Mouse (Mus musculus): ENCODE results near the gene Lins1. TPM values are rescaled to one million over a fixed set of nuclear protein-coding genes. Genes with fewer than 3 reads are reported as not detected.

The Lins1 gene
- total RNA-seq (2014; fragmentation: Nextera tagmentation) (6.5 and 16.3 TPM in 2 replicates), total RNA-seq (2017) (9.4 and 13.2 TPM in 2 replicates)

DNA sequence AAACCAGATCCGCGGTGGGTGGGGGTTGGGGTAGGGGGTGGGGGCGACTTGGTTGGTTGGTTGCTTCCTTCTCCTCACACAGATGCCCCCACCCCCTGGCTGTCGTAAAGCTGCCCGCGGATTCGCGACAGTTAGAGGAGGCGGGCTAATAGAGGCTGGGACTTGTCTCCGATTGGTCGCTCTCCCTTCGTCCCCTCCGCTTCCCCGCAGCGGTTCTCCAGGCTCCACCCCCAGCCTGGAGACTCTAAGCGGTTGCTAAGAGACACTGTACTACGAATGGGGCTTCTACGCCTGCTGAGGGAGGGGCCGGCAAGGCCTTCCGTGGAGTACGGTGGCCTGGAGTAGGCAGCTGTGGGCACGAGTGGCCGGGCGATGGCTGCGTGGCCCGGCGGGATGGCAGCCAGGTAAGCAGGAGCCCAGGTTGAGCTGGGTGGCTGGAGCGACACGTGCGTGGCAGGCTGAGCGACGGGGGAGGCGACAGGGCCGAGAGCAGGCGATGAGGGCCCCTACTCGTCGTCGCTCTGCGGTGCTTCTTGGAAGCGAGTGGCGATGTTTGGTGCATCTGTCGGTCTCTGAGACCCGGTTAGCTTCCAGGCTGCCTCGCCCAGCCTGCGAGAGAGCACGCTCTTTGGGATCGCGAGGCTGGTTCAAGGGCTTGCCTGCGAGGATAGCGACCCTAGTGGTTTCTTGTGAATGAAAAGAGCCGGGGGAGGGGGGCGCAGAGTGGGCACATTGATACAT is at the start of gene Lins1:
Gene Lins1, plus strand, starts transcription at position 270 of the 741 bp plus-strand sequence.
- peak; percentile 99 for ATAC-seq (replicated peaks; ENCODE audit: low FRiP score, low TSS enrichment, poor library complexity, severe bottlenecking)

DNA sequence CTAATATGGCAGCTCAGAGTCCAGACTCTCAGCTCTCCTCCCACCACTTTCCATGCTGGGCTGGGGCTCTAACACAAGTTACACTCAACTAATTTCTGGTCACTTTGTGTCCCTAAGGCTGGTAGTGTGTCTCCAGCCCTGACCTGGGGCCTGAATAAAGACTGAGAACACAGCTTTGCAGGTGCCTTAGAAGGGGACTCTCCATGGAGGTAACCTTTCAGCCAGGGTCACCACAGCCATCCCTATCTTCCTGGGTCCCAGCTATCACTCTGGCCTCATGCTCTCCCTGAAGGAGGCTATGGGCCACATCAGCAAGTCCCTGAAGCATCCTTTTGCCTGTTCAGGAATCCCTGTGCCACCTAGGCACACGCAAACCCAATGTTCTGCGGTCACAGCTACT is 44.0 kb upstream of the Lins1 start:
- no peak for ATAC-seq (replicated peaks; ENCODE audit: low FRiP score, low TSS enrichment, poor library complexity, severe bottlenecking)

DNA sequence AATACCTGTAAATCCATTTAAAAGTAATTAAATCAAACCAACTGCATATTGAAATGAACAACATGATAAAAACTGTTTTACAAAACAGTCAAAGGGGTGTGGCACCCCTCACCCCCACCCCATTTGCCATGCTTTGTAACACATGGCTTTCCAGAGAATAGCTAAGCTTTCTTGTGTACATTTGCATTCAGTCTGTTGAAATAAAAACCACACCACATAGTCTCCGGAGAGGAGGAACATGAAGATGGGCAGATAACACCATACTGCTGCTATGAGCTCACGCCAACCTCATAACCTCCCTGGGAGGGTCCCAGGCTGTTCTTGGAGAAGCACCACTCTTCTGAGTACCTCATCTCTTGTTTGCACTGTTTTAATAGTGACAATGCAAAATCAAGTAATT is 40.5 kb upstream of the Lins1 start:
- no peak for ATAC-seq (replicated peaks; ENCODE audit: low FRiP score, low TSS enrichment, poor library complexity, severe bottlenecking)

DNA sequence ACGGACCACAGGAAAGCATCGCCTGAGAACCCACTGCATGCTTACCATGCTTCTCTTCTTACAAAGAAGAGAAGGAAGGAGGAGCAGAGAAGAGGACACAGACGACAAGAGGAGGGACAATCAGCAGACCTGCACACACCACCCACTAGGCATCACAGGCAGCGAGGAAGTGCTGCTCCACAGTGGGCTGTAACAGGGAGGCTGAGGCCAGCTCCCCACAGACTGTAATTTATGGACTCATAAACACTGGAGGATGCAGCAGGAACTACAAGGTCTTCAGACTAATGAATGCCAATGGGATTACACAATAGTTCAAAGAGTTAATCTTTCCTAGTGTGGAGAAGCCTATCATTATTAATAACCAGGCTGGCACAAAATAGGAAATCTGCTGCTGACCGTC is 38.8 kb upstream of the Lins1 start:
- no peak for ATAC-seq (replicated peaks; ENCODE audit: low FRiP score, low TSS enrichment, poor library complexity, severe bottlenecking)

DNA sequence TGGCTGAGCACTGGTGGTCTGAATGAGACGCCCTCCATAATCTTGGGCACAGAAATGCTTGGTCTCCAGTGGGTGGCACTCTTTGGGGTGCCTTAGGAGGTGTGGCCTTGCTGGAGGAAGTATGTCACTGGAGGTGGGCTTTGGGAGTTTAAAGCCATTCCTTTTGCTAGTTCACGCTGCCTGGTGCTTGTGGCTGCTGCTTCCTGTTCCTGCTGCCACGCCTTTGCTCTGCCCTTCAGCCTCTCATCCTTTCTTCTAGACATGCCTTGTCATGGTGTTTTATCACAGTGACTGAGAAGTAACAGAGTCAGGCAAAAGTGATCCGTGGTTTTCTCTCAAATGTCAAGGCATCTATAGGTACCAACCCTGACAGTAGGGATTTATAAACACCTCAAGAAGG is 37.5 kb upstream of the Lins1 start:
- ATAC-seq (replicated peaks; ENCODE audit: low FRiP score, low TSS enrichment, poor library complexity, severe bottlenecking) = peak; percentile 87

DNA sequence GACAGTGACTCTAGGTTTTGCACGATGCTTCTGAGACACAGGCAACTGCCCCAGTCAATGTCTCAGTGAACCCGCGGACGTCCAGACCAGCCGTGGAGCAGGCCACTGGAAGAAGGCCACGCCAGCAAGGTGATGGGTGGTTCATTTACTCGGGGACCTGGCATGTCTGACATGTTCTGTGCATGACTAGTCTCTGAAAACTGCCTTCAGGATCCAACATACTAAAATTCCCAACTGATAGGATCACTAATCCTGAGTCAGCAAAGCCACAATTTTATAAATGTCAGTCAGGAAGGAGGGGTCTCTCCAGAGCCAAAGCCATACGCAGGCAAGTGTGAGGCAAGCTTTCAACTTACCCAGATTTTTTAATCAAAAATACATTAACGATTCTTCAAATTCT is 36.1 kb upstream of the Lins1 start:
- no peak for ATAC-seq (replicated peaks; ENCODE audit: low FRiP score, low TSS enrichment, poor library complexity, severe bottlenecking)

DNA sequence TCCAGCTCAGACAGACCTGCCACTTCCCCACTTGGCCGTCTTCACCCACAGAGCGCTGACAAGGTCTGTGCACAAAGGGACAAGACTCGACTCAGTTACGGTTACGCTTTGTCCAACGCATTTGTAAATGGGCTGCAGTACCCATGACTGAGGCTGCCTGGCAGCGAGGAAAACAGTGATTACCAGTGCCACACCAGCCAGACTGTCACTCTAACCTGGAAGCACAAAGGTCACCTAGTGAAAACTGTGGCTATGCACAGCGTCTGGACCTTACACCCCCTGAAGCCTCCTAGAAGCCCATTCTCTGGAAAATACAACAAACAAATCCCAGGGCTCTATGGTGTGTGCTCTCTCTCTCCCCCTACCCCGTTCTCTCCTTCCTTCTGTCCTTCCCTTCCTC is 34.2 kb upstream of the Lins1 start:
- ATAC-seq (replicated peaks; ENCODE audit: low FRiP score, low TSS enrichment, poor library complexity, severe bottlenecking) = no peak

DNA sequence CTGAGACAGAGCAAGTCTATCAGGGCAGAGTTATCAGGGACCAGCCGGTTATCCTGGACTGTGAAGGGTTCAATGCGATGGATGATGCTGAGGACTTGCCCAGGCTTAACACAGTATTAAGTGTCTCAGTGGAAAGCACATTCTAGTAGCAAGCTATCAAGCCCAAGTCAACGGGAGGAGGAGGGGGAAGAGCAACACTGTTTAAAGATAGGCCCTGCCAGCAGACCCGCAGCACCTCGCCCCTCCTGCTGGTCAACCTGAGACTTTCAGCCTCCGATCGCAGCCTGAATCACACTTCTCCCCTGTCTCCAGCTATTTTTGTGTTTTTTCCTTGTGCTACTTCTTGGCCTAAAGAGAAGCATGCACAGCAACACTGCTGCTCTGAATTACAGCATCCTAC is 29.4 kb upstream of the Lins1 start:
- ATAC-seq (replicated peaks; ENCODE audit: low FRiP score, low TSS enrichment, poor library complexity, severe bottlenecking) = no peak

DNA sequence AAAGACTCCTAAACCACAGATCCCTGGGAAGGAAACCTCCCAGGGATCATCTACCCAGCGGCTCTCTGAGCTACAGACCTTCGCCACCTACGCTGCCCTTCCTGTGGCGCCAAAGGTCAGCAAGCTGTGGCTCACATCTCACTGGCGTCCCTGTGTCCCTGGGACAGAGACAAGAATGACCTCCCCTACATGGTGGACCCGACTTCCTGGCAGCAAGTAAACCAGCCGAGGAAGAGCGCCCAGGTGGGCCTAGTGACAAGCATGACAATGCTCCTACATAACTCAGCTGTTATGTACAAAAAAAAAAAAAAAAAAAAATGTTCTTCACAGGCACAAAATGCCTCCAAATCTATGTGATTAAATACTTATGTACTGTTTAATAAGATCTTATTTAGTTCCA is 28.7 kb upstream of the Lins1 start:
- no peak for ATAC-seq (replicated peaks; ENCODE audit: low FRiP score, low TSS enrichment, poor library complexity, severe bottlenecking)

DNA sequence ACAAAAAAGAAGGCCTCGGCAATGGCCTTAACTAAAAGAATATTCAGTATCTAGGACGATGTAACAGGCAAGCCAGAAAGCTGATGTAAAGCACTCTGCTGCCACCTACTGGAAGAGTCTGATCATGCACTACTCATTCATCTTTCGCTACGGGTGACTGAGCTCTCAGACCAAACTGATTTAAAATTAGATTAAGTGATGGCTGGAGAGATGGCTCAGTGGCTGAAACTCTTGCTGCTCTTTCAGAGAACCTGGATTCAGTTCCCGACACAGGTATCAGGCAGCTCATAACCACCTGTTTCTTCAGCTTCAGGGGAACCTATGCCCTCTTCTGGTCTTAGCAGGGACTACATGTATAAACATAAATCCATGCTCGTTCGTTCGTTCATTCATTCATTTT is 28.1 kb upstream of the Lins1 start:
- peak; percentile 87 for ATAC-seq (replicated peaks; ENCODE audit: low FRiP score, low TSS enrichment, poor library complexity, severe bottlenecking)

DNA sequence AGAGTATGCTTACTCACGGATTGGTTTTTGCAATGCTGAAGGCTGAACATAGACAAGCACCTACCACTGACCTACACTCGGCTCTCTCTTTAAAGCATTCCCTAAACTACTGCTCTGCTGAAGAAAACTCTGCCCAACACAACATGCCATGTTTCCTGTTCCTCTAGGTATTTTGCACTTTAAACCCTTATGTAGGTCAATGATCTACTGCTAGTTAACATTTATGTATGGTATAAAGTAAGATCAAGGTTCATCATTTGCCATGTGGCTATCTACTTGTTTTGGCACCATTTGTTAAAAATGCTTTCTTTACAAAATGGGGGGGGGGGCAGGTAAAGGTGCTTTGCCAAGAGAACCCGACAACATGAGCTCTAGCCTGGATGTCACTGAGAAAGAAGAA is 26.1 kb upstream of the Lins1 start:
- no peak for ATAC-seq (replicated peaks; ENCODE audit: low FRiP score, low TSS enrichment, poor library complexity, severe bottlenecking)

DNA sequence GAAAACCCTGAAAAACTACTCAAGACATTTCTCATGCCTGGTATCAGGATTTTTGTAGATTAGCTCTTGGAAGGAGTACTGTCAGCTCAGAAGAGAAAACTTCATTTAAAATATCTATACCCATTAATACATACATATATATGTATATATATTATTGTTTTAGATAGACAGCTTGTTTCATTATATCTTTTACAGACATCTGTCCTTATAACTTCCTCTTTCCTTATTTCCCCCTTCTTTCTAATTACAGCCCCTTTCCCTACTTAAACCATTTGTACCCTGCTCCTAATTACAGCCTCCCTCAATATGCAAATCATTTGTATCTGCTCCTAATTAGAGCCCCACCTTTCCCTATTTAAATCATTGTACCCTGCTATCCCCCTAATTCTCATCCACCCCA is 22.6 kb upstream of the Lins1 start:
- no peak for ATAC-seq (replicated peaks; ENCODE audit: low FRiP score, low TSS enrichment, poor library complexity, severe bottlenecking)

DNA sequence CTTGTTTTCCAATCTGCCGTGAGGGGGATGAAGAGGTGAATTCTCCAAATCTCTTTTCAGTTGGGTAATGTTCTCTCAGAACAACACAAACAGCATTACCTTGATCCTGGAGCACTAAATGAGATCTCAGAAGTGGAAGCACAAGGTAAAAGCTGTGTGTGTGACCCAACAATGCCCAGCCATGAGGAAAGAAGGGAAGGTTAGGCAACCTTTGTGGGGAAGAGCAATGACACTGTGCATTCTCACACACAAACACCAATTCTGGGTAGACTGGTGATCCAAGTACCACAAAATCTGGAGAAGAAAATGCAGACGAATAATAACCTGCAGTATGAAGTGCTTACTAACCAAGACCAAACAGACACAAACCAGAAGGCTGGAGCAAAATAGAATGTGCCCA is 13.9 kb upstream of the Lins1 start:
- ATAC-seq (replicated peaks; ENCODE audit: low FRiP score, low TSS enrichment, poor library complexity, severe bottlenecking) = no peak

DNA sequence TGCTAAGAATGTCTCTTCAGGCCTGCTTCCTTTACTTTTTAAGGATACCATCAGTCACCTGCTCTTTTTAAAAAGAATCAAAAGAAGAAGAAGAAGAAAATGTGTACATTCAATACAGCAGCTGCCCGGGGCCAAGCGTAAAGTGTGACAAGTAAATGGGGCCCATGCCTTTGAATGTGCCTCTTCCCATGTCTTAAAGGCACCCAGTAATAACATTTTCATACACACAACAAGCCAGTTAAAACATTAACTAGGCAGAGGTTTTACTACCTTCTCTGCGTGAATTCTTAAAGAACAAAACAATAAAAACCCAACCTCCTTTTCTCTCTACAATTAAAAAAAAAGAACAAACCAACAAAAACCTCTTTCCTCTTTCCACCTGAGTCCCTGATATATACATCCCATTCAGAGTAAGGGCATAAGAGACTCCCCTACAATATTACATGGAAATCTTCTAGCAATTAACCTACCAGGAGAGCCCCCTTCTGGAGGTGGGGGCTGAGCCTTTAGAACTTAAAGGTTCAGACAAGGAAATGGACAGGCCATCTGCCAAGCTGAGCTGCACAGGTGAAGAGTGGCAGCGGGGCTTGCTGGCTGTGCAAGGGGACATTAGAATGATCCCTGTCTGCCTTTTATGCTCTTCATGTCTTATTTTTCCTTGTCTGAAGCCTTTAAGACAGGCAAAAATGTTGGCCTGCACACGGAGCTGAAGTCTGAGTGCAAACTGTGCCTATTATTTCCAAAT is 7.4 kb upstream of the Lins1 start:
- ATAC-seq (replicated peaks; ENCODE audit: low FRiP score, low TSS enrichment, poor library complexity, severe bottlenecking) = no peak

DNA sequence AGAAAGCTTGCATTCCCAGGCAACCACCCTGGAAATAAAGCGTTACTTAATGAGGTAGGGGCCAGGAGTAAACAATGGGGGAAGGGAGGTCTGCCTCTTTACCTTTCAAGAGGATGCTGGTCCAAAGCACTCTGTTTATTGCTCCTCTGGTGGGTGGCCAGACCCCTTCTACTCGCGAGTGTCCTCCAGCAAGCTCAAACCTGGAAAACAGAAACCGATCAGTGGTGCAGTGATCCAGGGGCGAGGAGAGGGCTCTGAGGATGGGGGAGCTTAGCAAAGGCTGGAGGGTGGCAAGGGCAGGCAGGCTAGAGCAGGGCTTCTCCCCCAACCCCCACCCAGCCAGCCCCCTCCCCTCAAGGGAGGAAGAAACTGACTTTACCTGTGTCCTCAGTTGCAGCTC is 968 bp upstream of the Lins1 start:
- no peak for ATAC-seq (replicated peaks; ENCODE audit: low FRiP score, low TSS enrichment, poor library complexity, severe bottlenecking)

DNA sequence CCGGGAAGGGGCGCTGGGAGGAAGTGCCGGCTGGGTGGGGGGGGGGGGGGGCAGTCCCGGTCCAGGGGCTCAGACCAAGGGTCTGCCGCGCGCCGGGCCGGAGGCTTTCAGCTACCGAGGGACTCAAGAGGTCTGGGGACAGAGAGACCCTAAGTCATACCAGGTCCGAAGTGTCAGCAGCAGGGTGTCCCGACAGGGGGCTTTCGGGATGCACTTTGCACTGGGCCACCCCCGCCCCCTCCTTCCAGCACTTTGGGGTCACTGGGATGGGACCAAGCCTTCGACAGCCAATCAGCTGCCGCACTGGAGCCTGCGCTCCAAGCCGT is 432 bp upstream of the Lins1 start, which contains the start of gene Asb7:
Gene Asb7, minus strand, starts transcription at position 303 of the 326 bp plus-strand sequence.
- no peak; the same call in 1 of the 2 replicates for ATAC-seq (replicated peaks; ENCODE audit: low FRiP score, low TSS enrichment, poor library complexity, severe bottlenecking)

DNA sequence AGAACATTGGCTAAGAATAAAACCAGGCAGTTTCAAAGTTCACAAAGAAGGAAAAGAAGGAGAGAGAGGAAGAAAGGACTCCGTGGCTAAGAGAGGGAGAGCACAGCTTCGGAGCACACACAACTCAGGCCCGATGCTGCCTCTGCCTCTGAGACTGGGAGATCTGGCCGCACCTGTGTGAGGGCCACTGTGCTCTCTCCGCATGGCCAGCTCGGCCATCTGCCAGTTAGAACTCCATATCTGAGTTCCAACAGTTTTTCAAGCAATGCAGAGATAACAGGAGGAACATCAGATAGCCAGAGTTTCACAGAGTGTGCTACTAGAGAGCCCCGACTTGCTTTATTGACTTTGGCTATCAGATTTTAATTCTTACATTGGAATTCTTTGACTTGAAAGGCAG is 4.8 kb downstream of the Lins1 start:
- no peak for ATAC-seq (replicated peaks; ENCODE audit: low FRiP score, low TSS enrichment, poor library complexity, severe bottlenecking)

DNA sequence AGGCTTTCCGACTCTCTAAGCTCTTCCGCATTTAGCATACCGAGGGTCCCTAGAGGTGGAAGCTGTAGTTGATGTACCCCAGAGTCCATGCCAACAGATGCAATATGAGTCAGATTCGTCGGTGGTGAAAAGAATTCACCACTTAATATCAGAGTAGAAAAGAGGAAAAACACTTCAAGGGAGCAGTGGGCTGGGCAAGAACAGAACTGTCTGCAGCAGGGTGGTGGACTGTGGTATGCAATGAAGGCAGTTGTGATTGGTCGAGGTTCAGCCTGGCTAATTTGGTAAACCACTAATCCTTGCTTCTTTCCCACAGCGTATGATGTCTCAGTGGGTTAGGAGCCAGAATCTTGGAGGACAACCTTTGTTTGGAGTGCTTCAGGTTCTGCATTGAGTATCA is 13.0 kb downstream of the Lins1 start:
- no peak for ATAC-seq (replicated peaks; ENCODE audit: low FRiP score, low TSS enrichment, poor library complexity, severe bottlenecking)

DNA sequence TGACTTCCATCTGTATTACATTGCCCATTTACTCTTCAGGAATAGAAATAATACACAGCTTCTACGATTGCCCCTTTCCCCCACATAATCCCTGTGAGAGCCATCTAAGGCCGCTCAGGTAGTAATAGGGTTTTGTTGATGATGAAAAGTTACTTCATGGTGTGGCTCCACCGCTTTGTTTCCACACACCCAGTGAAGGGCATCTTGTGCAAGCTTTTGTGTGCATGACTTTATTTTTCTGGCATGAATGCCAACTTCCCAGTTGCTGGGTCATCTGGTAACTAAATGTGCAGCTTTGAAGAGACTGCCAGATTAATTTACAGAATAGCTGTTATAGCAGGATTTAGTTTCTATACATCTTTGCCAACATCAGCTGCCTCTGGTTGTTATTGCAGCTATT is 14.9 kb downstream of the Lins1 start:
- ATAC-seq (replicated peaks; ENCODE audit: low FRiP score, low TSS enrichment, poor library complexity, severe bottlenecking) = no peak

DNA sequence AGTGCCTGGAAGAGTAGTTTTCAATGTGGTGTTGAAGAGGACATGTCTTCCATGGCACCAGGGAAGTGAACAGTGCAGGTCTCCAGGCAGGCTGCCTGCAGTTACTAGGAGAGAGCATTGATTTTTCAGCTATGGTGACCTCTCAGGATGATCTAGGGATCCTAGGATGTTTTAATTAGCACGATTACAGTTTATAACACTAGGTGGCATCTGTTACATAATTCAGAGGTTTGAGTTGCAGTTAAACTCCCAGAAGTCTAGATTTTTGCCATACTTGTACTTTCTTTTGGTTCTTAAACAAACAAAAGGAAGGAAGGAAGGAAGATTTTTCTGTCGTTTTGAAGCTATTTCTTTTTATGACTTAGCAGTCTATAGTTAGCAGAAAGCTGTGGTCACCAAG is 21.5 kb downstream of the Lins1 start:
- no peak for ATAC-seq (replicated peaks; ENCODE audit: low FRiP score, low TSS enrichment, poor library complexity, severe bottlenecking)

DNA sequence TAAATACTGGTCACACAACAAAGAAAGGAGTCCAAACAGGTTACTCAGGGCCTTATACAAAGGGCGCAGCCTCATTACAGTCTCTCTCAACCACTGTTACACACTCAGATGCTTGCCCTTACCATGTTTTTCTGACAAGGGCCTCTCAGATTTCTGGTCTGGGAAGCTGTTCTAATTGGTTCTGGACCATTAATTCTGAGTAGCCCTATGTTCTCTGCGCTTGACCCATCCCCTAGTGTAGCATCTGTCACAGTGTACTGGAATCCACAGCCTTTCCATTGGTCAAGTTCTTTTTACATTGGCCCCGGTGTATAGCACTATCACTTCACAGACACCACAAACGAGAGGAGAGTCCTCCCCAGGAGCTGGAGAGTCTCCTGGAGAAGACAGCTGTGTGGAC is 34.8 kb downstream of the Lins1 start:
- no peak for ATAC-seq (replicated peaks; ENCODE audit: low FRiP score, low TSS enrichment, poor library complexity, severe bottlenecking)
